Mouse (Mus musculus) limb, embryonic 14.5 days (tissue): ENCODE results near the gene Hexa. TPM values are rescaled to one million over a fixed set of nuclear protein-coding genes. Genes with fewer than 3 reads are reported as not detected.

Experiments used
- ATAC-seq: fragments of 200-750 bp; cut with Nextera tagmentation; 2 replicates; pipeline ENCODE4 v1.8.0; 2017; ENCODE audit warnings: low read depth, moderate number of reproducible peaks, moderate TSS enrichment; ENCODE audit not compliant: low FRiP score
- DNase-seq: peaks from one replicate; pipeline ENCODE4 v3.0.0-alpha.2; 2015; ENCODE audit warnings: low spot score
- H3K27ac ChIP-seq: fragments of 300-500 bp; sonication (generic); replicated peaks from 2 replicates; pipeline ENCODE4 v1.5.1; 2014; ENCODE audit warnings: low read depth, mild to moderate bottlenecking, low read length, moderate library complexity, mixed read lengths
- H3K27me3 ChIP-seq: fragments of 300-500 bp; sonication (generic); 2 replicates; pipeline ENCODE4 v1.6.1; 2014; ENCODE audit warnings: low read length, mixed read lengths; ENCODE audit not compliant: control insufficient read depth, insufficient read depth
- H3K36me3 ChIP-seq: fragments of 300-500 bp; sonication (generic); 2 replicates; pipeline ENCODE4 v1.6.1; 2014; ENCODE audit warnings: mild to moderate bottlenecking, low read length, moderate library complexity, mixed read lengths; ENCODE audit not compliant: control insufficient read depth, insufficient read depth
- H3K4me1 ChIP-seq: fragments of 300-500 bp; sonication (generic); 2 replicates; pipeline ENCODE4 v1.6.1; 2014; ENCODE audit warnings: antibody characterized with exemption, low read length, mixed read lengths; ENCODE audit not compliant: control insufficient read depth, insufficient read depth
- H3K4me2 ChIP-seq: fragments of 300-500 bp; sonication (generic); replicated peaks from 2 replicates; pipeline ENCODE4 v1.6.1; 2014; ENCODE audit warnings: low read depth, mild to moderate bottlenecking, low read length, moderate library complexity; ENCODE audit not compliant: severe bottlenecking
- H3K4me3 ChIP-seq: fragments of 300-500 bp; sonication (generic); replicated peaks from 2 replicates; pipeline ENCODE4 v1.5.1; 2014; ENCODE audit warnings: low read length
- H3K9ac ChIP-seq: fragments of 300-500 bp; sonication (generic); 2 replicates; pipeline ENCODE4 v1.6.1; 2014; ENCODE audit warnings: mild to moderate bottlenecking, low read depth, low read length, moderate library complexity; ENCODE audit not compliant: severe bottlenecking
- H3K9me3 ChIP-seq: fragments of 300-500 bp; sonication (generic); 2 replicates; pipeline ENCODE4 v1.6.1; 2016; ENCODE audit warnings: low read length; ENCODE audit not compliant: control insufficient read depth
- POLR2A ChIP-seq: fragments of 200-500 bp; IDR thresholded peaks from 2 replicates; pipeline ENCODE4 v1.8.0; 2012; ENCODE audit warnings: inconsistent platforms, mild to moderate bottlenecking, moderate library complexity, borderline replicate concordance; ENCODE audit not compliant: insufficient read depth, insufficient read length; ENCODE audit errors: extremely low read depth
- WGBS: fragments of 180-500 bp; shearing (Covaris S2); extraction: QIAGEN DNeasy Blood & Tissue Kit; methylation state at CpG from one replicate; pipeline ENCODE4 v1.1.7; 2014; 5-methylcytosine and 5-hydroxymethylcytosine counted together
- polyA plus RNA-seq, 2 experiments: library from polyadenylated mRNA; depleted of rRNA in 1 of 2; stranded (reverse) in 1 of 2; unstranded in 1 of 2; fragments of >200 nt; fragmentation: Nextera tagmentation in 1 of 2; extraction: Ambion mirVana in 1 of 2; gene quantifications; 2 replicates each; pipeline versions ENCODE4 v1.2.1 to v1.2.3; 2012 to 2014

The Hexa gene
- polyA plus RNA-seq, 2 experiments, result 82.0 to 94.9 TPM

DNA sequence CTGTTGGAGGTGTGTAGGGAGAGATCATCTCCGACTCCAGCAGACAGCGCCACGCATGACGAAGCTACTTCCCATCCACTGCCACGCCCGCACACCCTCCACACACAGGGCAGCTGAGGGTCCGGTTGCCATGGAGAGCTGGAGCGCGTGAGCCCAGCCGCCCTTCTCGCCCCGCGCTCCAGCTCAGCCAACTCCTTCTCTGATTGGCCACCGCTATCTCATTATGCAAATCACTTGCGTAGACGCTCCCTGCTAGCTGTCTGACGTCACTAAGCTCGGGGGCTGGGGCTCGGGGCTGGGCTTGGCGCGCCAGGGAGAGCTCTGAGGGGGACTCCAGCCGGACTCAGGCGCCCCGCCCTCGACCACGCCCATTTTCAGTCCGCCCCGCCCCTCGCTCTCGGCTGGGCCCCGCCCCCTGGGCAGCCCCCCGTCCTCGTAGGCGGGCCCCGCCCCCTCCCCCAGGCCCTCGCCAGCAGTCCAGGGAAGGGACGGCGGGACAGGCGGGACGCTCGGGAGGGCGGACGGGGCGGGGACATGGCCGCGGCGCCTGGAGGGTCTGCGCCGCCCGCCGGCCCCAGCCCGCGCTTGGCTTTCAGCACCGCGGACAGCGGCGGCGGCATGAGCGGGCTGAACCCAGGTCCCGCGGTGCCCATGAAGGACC lies 38.6 kb downstream of the Hexa start, which contains the start of gene Celf6:
Gene Celf6, plus strand, starts transcription at position 74 of the 661 bp plus-strand sequence.
- Histone ChIP-seq H3K4me2 (peak within 1 kb of the TSS; percentile 76), H3K36me3 (no peaks in the 10 kb centered on the region), H3K4me1 (peaks cover 7% of the 10 kb centered on the region; the same call in 1 of the 2 replicates), H3K27ac (no peak within 1 kb of the TSS), H3K9ac (no peak within 1 kb of the TSS), H3K9me3 (no peaks in the 10 kb centered on the region), H3K4me3 (peak within 1 kb of the TSS; percentile 44), H3K27me3 (no peaks in the 10 kb centered on the region)
- peak; percentile 99 for ATAC-seq
- peak; percentile 94 for DNase-seq
- no peak for TF ChIP-seq POLR2A
- WGBS, result 1% methylated on average over 37 of the region's 61 CpGs

DNA sequence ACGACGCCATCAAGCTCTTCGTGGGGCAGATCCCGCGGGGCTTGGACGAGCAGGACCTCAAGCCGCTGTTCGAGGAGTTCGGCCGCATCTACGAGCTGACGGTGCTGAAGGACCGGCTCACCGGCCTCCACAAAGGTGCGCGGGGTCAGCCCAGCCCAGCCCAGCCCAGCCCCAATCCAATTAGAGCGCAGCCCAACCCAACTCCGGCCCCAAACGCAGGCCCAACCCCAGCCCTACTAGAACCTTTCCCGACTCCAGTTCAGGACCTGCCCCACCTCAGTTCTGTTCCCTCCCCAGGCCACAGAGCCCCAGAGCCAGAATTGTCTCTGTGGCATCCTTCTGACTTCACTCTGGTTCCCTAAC lies 39.1 kb downstream of the Hexa start:
- no peak for TF ChIP-seq POLR2A

DNA sequence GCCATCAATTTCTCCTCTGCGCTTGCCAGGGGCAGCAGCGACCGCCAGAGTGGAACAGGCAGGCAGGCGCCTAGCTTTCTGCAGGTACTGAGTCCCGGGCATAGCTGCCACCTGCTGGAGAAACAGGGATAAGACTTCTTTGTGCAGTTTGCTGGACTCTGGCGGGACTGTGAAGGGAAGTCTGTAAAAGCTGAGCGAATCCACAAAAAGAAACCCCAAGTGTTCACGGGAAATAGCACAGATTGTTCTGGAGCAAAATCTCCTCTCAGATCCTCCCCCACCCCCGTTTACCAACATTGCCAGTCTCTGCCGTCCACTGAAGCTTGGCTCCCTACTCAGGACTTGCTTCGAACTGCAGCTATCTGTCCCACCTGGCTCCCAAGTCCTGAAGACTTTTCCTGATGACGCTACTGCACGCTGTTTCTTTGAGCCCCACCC lies 45.5 kb downstream of the Hexa start:
- no peaks in the 10 kb centered on the region for H3K36me3 ChIP-seq

More for the DNA sequence above, 39.1 kb downstream of the Hexa start:
- Histone ChIP-seq H3K27me3 (no peaks in the 10 kb centered on the region), H3K9me3 (no peaks in the 10 kb centered on the region), H3K36me3 (no peaks in the 10 kb centered on the region), H3K27ac (no peak overlapping the region), H3K4me2 (peak overlapping the region; percentile 76), H3K4me1 (peaks cover 7% of the 10 kb centered on the region; the same call in 1 of the 2 replicates), H3K9ac (no peak overlapping the region), H3K4me3 (peak overlapping the region; percentile 44)
- ATAC-seq, result no peak; the same call in 1 of the 2 replicates
- WGBS, result 0% methylated on average over 20 of the region's 20 CpGs
- no peak for DNase-seq

DNA sequence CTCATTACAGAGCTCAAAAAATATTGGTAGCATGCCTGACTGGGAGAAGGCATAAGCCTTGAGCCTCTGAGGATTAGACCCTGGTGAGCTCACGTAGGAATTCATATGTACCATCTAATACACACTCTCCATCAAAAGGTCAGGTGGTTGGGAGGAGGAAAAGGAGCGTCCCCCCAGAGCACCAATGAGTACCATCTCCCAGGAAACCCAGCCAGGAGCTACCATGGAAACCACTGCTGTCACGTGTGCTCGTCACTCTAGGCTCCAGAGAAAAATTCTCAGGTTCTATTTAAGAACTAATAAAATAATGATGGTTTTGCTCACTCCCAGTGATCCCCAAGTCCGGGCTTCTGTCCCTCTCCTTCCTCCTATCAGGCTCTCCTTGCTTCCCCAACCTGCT lies 48.9 kb downstream of the Hexa start:
- 59% methylated on average over 5 of the region's 5 CpGs for WGBS
- no peak for TF ChIP-seq POLR2A
- no peak overlapping the region for H3K4me3 ChIP-seq
- H3K9ac ChIP-seq, result no peak overlapping the region
- H3K27me3 ChIP-seq, result no peaks in the 10 kb centered on the region
- H3K4me2 ChIP-seq, result no peak overlapping the region
- no peaks in the 10 kb centered on the region for H3K4me1 ChIP-seq
- H3K9me3 ChIP-seq, result no peaks in the 10 kb centered on the region
- no peaks in the 10 kb centered on the region for H3K36me3 ChIP-seq
- no peak for DNase-seq
- no peak for ATAC-seq
- H3K27ac ChIP-seq, result no peak overlapping the region

More for the DNA sequence above, 45.5 kb downstream of the Hexa start:
- no peak for TF ChIP-seq POLR2A
- Histone ChIP-seq H3K4me1 (no peaks in the 10 kb centered on the region), H3K4me3 (peak overlapping the region; percentile 31), H3K27ac (no peak overlapping the region), H3K9ac (peak overlapping the region; percentile 40; the same call in 1 of the 2 replicates), H3K4me2 (peak overlapping the region; percentile 55), H3K27me3 (no peaks in the 10 kb centered on the region), H3K9me3 (no peaks in the 10 kb centered on the region)
- 4% methylated on average over 12 of the region's 13 CpGs for WGBS
- ATAC-seq (peak; percentile 84), DNase-seq (peak; percentile 76)

DNA sequence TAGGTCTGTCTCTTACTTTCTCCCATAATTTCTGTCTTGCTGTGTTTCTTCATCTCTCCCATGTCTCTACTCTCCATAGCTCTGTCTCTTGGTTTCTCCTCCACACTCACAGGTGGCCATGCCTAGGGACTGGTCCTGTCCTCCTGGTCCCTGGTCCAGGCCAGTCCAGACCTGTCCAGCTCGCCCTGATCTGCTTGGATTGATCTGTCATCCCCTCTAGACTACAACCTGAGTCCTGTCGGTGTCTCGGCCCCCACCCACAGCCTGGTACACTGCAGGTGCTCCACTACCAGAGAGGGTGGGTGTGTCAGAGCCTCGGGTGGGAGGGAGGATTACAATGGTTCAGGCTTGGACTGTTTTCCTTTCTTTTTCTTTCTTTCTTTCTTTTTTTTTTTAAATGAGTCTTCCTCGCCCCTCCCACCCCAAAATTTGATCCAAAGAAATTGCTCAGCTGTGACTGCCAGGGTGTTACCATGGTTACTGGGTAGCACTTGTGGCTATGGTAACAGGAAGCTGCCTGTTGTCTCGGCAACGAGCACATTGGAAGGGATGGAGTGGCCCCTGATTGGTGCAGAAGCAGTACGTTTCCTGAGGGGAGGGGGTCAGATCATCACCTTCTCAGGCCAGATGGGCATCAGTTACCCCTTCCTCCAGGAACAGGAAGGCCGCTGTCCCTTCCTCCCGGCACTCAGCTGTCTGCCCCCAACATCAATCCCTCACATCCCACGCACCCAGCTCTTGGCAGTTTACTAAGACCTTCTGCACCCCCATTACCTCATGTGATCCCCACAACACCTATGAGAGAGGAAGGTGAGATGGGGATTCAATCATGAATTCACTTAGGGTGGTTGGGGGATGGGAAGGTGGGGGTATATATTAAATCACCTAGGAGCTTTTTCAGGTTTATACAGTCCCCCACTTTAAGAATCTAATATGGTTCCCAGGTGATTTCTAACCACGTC lies 49.7 kb downstream of the Hexa start:
- no peak overlapping the region for H3K4me2 ChIP-seq
- no peak for DNase-seq
- no peaks in the 10 kb centered on the region for H3K36me3 ChIP-seq
- TF ChIP-seq POLR2A, result no peak
- no peaks in the 10 kb centered on the region for H3K27me3 ChIP-seq
- no peak overlapping the region for H3K4me3 ChIP-seq
- no peak overlapping the region for H3K27ac ChIP-seq
- H3K9ac ChIP-seq, result no peak overlapping the region
- no peak for ATAC-seq
- no peaks in the 10 kb centered on the region for H3K9me3 ChIP-seq
- WGBS, result 37% methylated on average over 12 of the region's 12 CpGs
- H3K4me1 ChIP-seq, result no peaks in the 10 kb centered on the region
